Mouse (Mus musculus) layer of hippocampus, postnatal 25 days (tissue): Measurements from ENCODE around the gene Mfsd10. TPM values are rescaled to one million over a fixed set of nuclear protein-coding genes. Genes with fewer than 3 reads are reported as not detected.

Experiments used
- DNase-seq, 2 experiments: peaks; one replicate each; pipeline ENCODE4 v3.0.0; 2022; ENCODE audit warnings: mixed read lengths in 2 of 2, low spot score in 1 of 2; ENCODE audit errors: extremely low spot score in 1 of 2
- total RNA-seq, 2 experiments: library from RNA; stranded (reverse); gene quantifications; 2 replicates each; pipeline ENCODE4 v1.2.3; 2021

Gene Mfsd10
- 10 to 100 TPM; 38.2 to 42.7 TPM for total RNA-seq

DNA sequence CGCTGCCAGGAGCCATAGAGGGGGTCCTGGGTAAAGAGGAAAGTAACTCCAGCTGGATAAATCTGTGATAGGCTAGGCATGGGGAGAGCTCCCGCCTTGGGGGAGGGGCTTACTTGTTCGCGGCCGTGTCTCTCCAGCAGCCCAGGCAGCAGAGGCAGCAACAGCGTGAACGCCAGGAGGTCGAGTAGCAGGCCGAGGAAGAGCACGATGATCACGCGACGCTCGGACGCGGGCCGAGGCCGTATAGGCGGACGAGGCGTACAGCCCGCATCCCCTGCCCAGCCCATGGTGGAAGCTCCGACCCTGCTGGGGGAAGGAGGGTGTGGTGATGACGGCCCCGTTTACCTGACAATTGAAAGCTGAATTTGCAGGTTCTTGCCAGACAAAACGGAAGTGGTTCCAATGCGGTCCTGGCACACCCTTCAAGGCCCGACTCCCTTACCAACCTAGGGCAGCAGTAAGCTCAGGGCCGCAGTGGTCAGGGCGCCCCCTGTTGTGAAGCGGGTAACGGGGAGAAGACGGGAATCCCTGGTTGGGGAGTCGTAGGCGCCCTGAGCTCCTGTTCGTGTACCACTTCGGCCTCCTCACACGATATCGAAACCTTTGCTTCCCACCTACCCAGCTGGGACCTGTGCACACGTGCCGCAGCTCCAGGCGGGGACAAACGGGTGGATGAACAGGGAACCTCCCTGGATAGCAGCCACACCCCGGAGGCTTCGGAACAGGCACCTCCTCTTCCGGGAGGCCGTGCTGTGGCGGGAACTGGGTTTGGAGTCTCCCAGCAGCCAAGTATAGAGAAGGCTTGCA is at the start of gene Mfsd10:
Gene Mfsd10 (minus strand): TSS at position 732 of the 807 bp plus-strand sequence.
- DNase-seq = peak; percentile 58 to 66

DNA sequence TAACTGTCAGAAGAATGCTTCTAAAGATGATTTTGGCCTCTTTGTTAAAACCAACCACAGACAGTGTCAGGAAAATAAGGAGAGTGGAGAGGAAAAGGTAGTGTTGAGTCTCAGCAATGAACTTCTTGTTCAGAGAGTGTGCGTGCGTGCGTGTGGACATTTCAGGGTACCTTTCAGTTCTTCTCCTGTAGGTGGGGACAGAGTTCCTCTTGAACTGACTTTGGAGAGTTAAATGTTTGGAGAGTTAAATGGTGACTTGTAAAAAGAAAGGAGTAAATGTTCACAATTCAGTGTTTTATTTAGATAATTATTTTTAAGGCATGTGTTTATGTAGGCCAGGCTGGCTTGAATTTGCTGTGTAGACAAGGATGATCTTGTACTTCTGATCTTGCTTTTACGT is 33.3 kb upstream of the Mfsd10 start:
- no peak for DNase-seq

DNA sequence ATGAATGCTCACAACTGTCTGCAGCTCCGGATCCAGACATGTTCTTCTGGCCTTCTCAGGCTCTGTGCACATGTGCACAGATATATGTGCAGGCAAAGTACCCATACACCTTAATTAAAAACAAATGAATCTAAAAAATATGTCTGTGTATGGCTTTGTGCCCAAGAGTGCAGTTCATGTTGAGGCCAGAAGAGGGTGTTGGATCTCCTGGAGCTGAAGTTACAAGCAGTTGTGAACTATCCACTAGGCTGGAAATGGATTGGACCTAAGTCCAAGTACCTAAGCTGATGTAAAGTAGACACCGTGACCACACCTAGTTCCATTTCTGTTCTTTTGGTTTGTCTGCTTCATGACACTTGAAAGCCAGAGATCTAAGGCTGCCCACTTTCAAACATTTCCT is 32.5 kb upstream of the Mfsd10 start:
- DNase-seq = no peak

DNA sequence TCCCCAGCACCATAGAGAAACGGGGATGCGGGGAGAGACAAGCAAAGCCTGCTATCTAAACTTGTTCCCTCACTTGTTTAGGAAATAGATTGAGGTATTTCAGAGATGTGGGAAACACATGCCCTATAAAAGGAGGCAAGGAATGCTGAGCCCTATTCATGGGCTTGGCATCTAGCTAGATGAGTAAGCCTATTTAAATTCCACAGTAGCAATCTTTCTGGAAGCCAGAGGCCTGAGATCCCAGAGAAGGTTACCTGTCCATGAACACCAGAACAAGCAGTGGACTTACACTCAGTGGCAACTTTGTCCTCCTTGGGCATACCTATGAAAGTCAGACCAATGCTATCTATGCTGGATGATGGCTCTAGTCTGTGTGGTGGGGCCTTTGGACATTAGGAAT is 26.2 kb upstream of the Mfsd10 start:
- no peak for DNase-seq

DNA sequence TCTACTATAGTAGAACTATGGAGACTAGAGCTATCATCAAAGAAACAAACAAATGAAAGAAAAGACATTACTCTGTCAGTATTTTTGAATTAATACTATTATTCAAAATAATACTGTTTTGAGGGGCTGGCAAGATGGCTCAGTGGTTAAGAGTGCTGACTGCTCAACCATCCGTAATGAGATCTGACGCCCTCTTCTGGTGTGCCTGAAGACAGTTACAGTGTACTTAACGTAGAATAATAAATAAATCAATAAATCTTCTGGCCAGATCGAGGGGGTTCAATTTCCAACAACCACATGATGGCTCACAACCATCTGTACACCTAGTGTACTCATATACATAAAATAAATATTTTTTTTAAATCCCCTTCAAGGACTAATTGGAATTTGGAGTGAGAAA is 24.9 kb upstream of the Mfsd10 start:
- DNase-seq = no peak

DNA sequence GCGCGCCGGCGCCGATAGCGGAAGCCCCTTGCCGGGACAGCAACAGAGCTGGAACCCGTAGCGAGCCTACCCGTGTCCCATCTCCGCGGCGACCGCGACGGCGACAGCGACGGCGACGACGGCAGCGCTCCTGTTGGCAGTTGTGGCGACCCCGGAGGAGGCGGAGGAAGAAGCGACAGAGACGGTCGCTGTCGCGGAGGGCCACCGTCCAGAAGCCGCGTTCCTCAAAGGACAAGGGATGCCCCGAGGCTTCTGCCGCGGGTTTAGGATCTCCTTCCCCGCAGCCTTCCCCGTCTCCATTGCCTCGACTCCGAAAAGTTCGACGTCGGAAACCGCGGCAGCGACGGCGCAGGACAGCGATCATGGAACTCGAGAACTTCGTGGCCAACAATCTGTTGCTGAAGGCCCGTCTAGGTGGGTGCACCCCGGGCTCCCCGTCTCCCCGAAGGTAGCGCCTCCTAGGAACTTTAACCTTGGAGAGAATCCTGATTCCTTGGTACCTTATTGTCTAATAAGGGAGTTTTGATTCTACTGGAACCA is 23.6 kb upstream of the Mfsd10 start:
- no peak for DNase-seq

DNA sequence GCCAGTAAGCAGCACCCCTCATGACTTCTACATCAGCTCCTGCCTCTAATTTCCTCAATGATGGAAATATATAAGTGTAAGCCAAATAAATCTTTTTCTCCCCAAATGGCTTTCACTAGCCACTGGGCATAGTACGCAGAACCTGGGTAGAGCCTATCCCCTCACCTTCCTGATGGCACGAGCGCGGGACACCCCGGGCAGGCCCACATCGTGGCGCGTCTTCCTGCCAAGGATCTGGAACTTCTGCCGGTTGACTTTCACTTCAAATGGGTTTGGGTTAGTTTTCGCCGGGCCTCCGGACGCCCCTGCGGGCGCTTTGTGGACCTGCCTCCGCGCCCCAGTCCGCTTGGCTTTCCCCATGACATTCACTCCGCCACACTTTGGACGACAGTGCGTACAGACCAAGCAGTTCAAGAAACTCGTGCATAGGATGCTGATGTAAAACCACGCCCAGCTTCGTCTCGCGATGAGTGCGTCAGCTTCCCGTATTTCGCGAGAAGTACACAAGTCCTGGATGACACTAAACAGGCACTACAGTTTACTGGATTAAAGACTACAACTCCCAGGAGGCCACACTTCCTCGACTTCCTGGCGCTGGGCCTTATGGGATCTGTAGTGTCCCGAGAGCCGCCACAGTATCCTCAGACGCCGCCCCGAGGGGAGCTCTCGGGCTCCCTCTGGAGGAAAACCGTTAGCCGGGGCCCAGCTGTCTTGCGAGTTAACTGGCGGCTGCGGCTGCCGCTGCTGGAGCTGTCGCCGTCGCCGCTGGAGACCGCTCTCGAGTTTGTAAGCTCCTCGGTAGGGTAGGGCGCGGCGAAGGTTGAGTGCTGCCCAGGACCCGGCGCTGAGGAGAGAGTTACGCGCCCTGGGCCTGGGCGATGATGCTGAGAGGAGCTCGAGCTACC is 22.9 kb upstream of the Mfsd10 start, which contains the start of the genes Nop14 and Grk4:
Gene Nop14 (minus strand): TSS at position 463 of the 905 bp plus-strand sequence.
Gene Grk4 (plus strand): TSS at position 694 of the 905 bp plus-strand sequence.
- peak; percentile 93 to 98 for DNase-seq

DNA sequence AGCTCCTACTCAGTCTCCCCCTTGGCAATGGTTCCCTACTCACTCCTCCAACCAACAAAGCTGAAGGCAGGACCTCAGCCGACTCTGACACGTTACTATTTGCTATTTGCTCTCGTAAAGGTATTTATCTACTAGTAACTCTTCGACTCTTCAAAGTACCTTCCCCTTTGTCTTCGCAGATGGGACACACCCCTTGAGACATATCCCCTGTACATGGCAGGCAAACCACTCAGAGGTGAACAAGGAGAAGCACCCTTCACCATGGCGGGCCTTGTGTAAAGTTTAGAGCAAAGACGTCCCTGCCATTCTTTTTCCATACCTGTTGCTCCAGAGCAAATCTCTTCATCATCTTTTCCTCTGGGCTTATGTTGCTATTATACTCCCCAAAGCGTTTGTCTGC is 20.5 kb upstream of the Mfsd10 start:
- DNase-seq = no peak

DNA sequence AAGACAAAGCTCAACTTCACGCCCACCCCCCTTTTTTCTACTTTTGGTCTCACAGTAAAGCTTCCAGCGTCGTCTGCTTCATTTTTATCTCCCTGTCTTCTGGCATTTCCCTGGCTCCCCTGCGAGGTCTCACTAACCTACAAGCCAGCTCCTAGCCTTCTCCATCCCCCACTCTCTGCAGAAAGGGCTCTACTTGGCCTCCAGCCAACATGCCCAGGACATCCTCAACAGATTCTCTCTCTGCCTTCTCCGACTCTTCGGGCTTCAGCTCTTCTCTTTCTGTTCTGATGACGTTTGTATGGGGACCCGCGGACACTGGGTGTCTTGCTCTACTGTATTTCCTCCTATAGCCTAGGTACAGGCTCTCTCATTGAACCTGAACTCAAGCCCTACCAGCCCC is 17.9 kb upstream of the Mfsd10 start:
- DNase-seq = no peak

DNA sequence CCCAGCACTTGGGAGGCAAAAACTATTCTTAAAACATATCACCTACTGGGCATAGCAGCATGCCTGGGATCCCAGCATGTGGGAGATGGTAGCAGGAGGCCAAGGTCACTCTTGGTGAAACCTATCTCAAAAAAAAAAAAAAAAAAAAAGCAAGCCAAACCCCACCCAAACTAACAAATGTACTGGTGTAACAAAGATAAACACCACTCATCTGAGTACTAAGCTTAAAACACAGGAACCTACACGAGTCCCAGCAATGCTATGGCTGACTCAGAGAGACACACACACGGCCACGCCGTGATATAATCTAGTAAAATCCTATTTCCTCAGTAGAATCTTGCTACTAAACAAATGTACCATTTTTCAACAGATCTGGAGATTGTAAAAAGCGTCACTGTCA is 15.9 kb upstream of the Mfsd10 start:
- DNase-seq = no peak

DNA sequence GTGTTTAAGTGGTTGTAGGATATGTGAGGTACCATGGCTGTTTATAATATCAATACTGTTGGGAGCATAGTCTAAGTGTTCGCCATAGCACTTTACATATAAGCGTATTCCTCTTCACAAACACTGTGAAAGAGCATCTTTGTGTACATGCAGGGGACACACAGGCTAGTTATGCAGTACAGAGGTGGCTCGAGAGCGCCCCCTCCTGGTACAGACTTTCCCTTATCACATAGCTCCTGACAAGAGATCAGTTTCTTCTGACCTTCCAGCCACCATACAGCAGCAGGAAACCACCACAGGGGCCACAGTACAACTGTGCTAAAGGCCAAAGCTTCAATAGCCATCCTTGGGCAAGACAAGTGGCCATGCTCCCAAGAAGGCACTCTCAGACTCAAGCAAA is 10.6 kb upstream of the Mfsd10 start:
- DNase-seq = peak; percentile 44 to 76

DNA sequence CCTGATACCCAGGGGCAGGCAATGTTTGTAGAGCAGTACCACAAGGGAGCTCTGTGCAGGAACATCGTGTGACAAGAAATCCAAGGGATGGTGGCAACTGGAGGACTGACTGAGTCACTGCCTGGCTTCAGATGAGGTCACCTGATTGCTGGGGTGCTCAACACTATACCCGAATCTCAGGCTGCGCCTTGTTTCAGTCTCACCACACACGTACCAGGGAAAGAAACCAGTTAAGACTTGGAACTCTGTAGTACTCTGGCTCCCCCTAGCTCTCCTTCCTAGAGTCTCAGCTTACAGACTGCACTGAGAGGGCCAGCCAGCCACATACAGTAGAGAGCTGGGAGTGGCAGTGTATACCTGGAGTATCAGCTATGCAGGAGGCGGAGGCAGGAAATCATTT is 5.9 kb upstream of the Mfsd10 start:
- DNase-seq = peak in 1 of 2 experiments; percentile 41

DNA sequence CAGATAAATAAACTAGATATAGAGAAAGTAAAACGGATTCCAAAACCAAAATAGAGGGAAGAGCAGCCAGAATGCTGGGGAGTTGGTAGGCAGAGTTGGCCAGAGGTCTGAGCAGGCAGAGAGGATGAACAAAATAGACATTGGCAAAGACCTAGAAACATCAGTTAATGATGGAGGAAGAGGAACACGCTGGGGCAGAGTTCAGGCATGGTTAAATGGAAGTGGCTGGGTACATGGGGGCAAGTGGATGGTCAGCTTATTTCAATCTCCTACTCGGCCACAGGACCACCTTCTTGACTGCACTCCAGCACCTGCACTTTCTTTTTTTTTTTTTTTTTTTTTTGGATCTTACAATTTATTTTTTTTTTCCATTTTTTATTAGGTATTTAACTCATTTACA is 5.0 kb upstream of the Mfsd10 start:
- no peak for DNase-seq

DNA sequence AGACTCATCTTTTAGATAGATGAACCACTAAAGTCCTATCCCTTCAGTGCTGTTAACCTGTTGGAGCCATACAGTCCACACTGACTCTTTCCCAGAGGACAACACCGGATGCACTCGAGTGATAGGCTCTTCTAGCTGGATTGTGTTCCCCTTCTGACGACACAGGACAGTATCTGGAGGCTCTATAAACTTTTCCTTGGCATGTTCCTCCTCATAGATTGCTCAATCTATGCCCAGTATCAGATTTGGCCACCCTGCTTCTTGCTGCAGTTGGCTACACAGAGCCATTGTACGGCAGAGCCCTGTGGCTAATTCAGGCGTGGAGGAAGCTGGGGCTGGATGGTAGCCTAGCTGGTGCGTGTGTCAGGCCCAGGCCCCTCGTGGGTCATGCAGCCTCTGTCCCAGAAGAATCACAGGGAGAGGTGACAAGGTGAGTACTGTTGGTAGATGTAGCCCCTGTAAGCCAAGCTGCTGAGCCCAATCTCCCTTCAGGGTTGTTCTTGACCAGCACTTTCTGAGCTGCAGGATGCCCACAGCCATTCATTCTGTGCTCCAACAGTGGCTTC is 662 bp upstream of the Mfsd10 start:
- DNase-seq = no peak

DNA sequence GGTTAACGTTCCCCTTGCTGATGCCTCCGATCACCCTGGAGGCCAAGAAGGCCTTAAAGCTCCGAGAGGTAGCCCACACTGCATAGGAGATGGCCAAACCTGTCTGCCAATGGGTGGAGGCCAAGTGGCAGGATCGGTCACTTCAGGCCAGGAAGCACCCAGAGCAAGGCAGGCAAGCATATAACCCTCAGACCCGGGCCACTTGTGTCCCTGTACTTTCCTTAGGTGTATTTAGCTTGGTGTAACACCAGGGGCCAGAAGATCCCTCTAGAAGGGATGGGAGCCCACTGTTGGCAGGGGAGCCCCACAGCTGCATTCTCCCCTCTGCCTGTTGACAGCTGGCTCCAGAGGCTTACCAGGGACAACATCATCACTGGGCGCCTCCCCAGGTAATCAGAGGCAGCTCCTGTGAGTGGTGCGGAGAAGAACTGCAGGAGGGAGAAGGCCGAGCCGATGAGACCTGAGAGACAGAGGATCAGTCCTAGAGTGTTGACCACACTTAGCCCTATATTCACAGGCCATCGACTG is 1.3 kb downstream of the Mfsd10 start:
- DNase-seq = no peak

DNA sequence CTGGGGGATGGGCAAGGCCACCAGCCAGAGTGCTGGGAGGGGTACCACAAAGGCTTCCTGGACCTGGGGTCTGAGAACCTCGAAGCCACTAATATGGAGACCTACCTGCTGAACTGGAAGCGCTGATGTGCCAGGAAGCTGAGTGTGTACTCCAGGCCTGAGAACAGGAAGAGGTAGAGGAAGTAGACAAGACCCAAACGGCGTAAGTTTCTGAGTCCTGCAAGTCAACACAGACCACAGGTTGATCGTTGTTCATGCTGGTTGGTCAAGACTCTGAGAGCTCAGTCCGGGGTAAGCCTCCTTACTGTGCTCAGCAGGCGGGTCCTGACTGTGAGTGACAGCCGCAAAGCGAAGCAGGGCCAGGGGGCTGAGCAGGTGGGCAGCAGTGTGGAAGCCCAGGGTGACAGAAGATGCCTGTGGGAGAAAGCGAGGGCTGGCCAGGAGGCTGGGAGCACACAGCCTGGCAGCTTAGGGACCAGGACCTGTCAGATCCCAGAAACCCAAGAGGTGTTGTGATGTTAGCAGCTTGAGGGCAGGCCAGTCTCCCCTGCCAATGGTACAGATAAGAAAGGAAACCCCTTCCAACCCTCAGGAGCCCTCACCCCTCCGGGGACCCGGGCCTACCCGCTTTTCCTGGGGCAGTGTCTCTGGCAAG is 2.1 kb downstream of the Mfsd10 start:
- no peak for DNase-seq

DNA sequence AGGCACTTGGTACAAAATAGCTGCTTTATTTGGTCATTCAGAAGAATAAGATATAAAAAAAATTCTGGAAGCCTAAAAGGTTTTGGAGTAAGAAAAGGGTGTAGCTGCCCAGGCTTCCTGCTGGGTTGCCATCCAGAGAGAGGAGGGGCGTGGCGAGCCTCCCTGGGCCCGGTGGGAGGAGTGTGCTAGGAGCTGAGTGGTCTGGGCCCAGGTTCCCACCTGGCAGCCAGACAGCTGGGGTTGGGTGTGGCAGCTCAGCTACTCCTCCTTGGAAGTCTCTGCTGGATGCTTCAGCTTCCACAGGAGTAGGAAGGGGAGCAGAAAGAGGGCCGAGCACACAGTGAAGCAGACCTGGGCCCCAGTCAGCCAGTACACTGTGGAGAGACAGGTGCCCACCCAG is 3.4 kb downstream of the Mfsd10 start:
- no peak for DNase-seq

DNA sequence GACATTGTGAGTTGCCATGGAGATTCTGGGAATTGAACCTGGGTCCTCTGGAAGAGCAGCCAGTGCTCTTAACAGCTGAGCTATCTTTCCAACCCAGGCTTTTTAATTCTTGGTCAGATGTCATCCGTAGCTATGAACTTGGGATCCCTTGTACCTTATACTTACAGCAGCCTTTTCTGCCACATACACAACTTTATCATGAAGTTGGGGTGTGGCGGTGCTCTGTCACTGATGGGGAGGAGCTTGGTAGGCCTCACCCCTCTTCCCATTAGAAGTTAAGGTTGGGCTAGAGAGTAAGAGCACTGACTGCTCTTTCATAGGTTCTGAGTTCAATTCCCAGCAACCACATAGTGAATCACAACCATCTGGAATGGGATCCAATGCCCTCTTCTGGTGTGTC is 4.0 kb downstream of the Mfsd10 start:
- no peak for DNase-seq

DNA sequence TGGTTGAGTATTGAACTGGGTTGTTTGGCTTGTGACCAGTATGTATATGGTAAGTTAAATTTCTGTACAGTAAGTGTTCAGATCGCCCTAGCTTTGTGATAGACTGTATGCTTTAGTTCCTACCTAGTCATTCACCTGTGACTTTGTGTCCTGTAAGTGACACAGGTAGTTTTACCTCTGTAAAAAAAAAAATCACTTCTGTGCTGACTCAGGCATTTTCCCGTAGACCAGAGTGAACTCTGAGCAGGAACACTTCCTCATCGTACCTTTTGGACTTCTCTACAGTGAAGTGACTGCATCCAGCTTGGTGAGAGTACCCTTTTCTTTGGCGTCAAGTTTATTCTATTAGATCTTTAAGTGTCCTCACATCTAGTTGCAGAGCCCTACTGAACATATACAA is 27.0 kb downstream of the Mfsd10 start:
- no peak for DNase-seq

DNA sequence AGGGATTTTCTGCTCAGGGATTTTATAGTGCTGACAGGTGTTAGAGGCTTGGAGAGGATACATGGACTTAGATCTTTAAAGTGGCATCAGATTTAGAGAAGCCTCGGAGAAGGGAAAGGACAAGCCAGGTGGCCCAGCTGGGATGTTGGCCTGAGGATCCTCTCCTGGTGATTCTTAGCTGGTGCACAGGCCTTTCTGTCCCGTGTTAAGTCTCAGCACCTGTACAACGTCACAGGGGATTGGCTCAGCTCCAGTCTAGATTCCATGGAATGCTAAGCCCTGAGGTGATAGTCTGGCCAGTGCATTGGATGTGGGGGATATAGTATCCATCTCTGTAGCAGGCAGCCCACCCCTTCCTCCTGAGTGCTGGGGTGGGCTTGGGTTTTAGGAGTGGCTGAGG is 28.8 kb downstream of the Mfsd10 start:
- no peak for DNase-seq
